Mouse (Mus musculus): ENCODE results near the gene Ndp. TPM values are rescaled to one million over a fixed set of nuclear protein-coding genes. Genes with fewer than 3 reads are reported as not detected.

Gene Ndp
- polyA plus RNA-seq (2015; fragmentation: Nextera tagmentation; extraction: Ambion mirVana) = 8.3 and 10.4 TPM in 2 replicates

DNA sequence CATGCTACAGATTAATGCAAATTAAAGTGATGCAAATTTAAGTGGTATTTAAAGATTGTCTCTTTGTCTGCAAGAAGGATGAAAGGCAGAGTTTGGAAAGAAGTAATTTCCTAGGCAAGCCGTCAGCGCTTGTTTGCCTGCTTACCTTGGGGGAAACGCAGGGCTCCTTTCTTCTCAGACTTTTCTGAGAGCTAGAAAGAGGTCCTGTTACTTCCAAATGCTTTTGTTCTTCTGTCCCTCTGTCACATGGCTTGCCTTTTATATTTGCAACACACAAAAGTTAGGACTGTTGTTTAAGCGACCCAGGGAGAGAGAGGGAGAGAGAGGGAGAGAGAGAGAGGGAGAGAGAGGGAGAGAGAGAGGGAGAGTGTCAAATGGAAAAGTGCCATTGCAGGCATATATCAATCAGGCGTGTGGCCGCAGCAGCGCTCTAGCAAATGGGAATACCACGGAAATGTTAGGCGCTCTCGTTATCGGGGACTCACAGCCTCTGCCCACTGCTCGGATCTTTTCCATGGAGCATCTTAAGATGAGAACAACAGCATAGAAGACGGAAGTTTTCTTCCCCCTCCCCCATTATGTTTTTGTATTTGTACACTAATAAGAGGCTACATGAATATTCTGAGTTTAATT, at the start of gene Ndp:
Gene Ndp (minus strand): TSS at position 534 of the 633 bp plus-strand sequence.
- Histone ChIP-seq H3K4me1 (no peaks in the 10 kb centered on the region), H3K9ac (replicated peaks) (0 out of 2 replicates have a peak within 1 kb of the TSS, but pooled peaks have one; percentile 3), H3K27ac (replicated peaks) (peak within 1 kb of the TSS; percentile 52; the same call in 1 of the 2 replicates), H3K4me2 (peak within 1 kb of the TSS; percentile 55), H3K27me3 (replicated peaks) (no peaks in the 10 kb centered on the region), H3K9me3 (replicated peaks) (no peaks in the 10 kb centered on the region), H3K36me3 (no peaks in the 10 kb centered on the region), H3K4me3 (replicated peaks) (peak within 1 kb of the TSS; percentile 35)
- 27% methylated on average over 13 of the region's 13 CpGs for WGBS
- ATAC-seq (ENCODE audit: low FRiP score) = 0 out of 2 replicates have a peak, but pooled peaks have one; percentile 55

DNA sequence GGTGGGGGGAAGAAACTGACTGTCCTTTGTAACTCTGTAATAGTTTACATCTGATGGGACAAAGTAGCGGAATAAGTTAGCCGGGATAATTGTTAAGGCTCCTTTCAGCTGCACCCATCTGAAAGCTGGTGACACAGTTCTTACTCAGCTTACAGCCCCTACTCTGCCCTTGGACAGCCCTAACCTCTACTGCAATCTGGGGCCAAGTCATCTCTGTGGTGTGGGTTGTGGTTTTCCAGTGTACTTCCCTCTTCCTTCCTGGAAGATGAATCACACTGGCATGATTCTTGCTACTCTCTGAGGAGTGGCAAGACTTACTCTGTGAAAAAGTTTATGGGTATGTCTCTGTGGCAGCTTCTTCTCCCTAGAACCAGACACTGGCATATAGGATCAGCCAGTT, 43.2 kb upstream of the Ndp start:
- no peaks in the 10 kb centered on the region for H3K27me3 ChIP-seq (replicated peaks)
- 72% methylated on average over 2 of the region's 2 CpGs for WGBS
- H3K4me3 ChIP-seq (replicated peaks) = no peak overlapping the region
- H3K36me3 ChIP-seq = no peaks in the 10 kb centered on the region
- H3K9ac ChIP-seq (replicated peaks) = no peak overlapping the region
- no peak overlapping the region for H3K4me2 ChIP-seq
- no peak overlapping the region for H3K27ac ChIP-seq (replicated peaks)
- no peaks in the 10 kb centered on the region for H3K9me3 ChIP-seq (replicated peaks)
- H3K4me1 ChIP-seq = no peaks in the 10 kb centered on the region
- ATAC-seq (ENCODE audit: low FRiP score) = no peak

DNA sequence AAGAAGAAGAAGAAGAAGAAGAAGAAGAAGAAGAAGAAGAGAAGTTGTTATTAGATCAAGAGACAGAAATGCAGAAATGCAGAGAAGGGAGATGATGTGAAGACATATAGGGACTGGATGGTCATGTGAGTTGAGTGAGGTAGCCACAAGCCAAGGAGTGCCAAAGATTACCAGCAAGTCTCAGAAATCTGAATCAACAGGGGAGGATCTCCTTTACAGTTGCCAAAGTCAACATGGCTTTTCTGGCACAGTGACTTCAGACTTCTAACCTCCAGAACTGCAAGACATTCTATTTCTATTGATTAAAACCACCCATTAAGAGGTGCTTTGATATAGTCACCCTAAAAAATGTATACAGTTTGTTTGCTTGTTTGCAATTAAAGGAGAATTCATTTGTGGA, 6.4 kb upstream of the Ndp start:
- ATAC-seq (ENCODE audit: low FRiP score) = no peak
- H3K36me3 ChIP-seq = no peaks in the 10 kb centered on the region
- H3K9ac ChIP-seq (replicated peaks) = no peak overlapping the region
- H3K27ac ChIP-seq (replicated peaks) = no peak overlapping the region
- H3K9me3 ChIP-seq (replicated peaks) = no peaks in the 10 kb centered on the region
- H3K27me3 ChIP-seq (replicated peaks) = no peaks in the 10 kb centered on the region
- no peaks in the 10 kb centered on the region for H3K4me1 ChIP-seq
- no peak overlapping the region for H3K4me2 ChIP-seq
- no peak overlapping the region for H3K4me3 ChIP-seq (replicated peaks)

DNA sequence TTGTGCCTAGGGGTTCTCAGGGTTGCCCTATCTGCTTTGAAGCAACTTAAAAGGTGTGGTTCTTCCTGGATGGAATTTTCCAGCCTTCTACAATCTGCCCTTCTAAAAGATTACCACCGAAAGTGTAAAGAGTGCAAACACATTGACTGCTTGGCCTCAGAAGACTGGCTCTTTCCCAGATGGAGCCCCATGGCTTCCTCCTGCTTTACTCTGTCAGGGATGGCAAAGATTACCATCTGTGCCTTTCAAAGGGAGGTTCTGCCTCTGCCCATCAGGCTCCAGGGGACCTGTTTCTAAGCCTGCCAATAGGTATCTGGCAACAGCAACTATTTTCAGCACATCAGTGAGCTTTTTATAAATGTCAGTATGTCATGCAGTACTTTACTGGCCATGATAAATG, 1.5 kb upstream of the Ndp start:
- WGBS = 67% methylated on average over 1 of the region's 1 CpGs
- H3K36me3 ChIP-seq = no peaks in the 10 kb centered on the region
- H3K4me3 ChIP-seq (replicated peaks) = no peak overlapping the region
- H3K27ac ChIP-seq (replicated peaks) = no peak overlapping the region
- no peaks in the 10 kb centered on the region for H3K27me3 ChIP-seq (replicated peaks)
- no peaks in the 10 kb centered on the region for H3K9me3 ChIP-seq (replicated peaks)
- no peaks in the 10 kb centered on the region for H3K4me1 ChIP-seq
- ATAC-seq (ENCODE audit: low FRiP score) = no peak
- no peak overlapping the region for H3K9ac ChIP-seq (replicated peaks)
- H3K4me2 ChIP-seq = no peak overlapping the region

DNA sequence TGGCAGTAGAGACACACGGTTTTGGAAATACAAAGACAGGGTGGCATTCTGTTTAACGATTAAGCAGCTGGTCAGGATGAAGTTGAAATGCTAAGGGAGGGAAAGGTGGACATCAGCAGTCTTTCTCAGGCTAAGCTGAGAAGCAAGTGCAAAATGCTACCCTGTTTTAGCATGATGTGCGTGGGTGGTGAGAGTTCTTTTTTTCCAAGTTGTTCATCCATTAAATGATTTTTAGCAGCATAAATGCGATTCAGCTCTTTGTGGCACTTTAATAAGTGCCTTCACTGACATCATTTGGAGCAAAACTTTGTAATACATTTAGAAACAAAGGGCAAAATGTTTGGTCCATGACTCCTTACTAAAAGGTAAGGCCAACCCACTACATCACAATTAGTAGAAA, 337 bp upstream of the Ndp start:
- peak overlapping the region; percentile 35 for H3K4me3 ChIP-seq (replicated peaks)
- H3K4me1 ChIP-seq = no peaks in the 10 kb centered on the region
- no peaks in the 10 kb centered on the region for H3K27me3 ChIP-seq (replicated peaks)
- 32% methylated on average over 4 of the region's 4 CpGs for WGBS
- H3K27ac ChIP-seq (replicated peaks) = peak overlapping the region; percentile 52; the same call in 1 of the 2 replicates
- H3K36me3 ChIP-seq = no peaks in the 10 kb centered on the region
- ATAC-seq (ENCODE audit: low FRiP score) = no peak; the same call in 1 of the 2 replicates
- H3K9ac ChIP-seq (replicated peaks) = no peak overlapping the region
- no peaks in the 10 kb centered on the region for H3K9me3 ChIP-seq (replicated peaks)
- peak overlapping the region; percentile 55 for H3K4me2 ChIP-seq

DNA sequence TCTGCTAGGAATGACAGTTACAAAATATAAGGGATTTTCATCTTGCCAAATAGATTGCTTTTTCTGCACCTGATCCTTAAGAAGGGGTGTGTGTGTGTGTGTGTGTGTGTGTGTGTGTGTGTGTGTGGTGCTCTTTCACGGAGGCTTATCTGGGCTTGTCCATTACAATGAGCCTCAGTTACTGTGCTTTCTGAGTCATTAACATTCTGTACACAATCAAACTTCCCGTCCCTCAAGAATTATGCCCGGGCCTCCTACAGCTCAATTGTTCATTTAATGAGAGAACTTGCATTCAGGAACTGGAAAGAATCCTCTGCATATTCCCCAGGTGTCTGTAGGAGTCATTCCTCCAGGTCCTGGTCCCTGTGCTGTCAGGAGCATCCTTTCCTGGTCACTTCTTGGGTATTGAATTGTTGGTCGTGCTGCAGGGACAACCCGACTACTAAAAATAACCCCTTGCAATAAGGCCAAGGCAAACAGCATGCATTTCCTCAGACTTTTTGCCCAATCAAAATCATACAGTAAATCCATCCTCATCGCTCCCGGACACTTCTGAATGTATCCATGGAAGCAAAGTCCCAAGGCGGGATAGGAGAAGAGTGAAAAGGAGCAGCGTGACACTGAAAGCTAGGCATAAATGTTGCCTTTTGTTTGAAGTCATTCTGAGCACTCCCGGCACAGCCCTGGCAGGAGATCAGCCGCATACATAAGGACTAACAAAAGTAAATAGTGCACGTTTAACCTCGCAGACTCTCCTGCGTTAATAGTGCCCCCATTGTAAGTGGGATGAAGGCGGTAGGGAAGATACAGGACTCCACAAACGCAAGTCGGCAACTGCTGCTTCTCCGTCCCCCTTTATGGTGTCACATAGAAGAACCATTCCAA, 1.1 kb downstream of the Ndp start:
- Histone ChIP-seq H3K4me3 (replicated peaks) (peak overlapping the region; percentile 35), H3K27me3 (replicated peaks) (no peaks in the 10 kb centered on the region), H3K4me1 (no peaks in the 10 kb centered on the region), H3K9me3 (replicated peaks) (no peaks in the 10 kb centered on the region), H3K27ac (replicated peaks) (peak overlapping the region; percentile 52; the same call in 1 of the 2 replicates), H3K36me3 (no peaks in the 10 kb centered on the region), H3K9ac (replicated peaks) (0 out of 2 replicates have a peak overlapping the region, but pooled peaks have one; percentile 3), H3K4me2 (peak overlapping the region; percentile 55)
- ATAC-seq (ENCODE audit: low FRiP score) = peak; percentile 77
- WGBS = 18% methylated on average over 18 of the region's 18 CpGs

DNA sequence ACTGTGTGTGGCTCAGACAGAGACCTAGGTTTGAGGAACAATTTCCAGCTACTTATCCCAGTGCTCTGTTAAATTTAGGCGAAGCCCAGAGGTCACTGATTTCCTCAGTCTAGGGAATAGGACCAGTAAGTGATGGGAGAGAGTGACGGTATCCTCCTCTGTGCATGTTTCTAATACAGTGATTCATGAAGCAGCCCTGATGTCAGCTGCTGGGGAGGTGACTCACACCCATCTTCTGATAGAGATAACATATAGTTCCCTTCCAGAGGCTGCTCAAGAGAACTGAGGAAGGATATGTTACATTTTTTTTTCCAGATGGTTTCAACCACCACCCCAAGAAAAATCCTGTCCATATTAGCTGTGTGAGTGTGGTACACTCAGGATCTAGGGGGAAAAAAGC, 2.9 kb downstream of the Ndp start:
- Histone ChIP-seq H3K9me3 (replicated peaks) (no peaks in the 10 kb centered on the region), H3K4me1 (no peaks in the 10 kb centered on the region), H3K36me3 (no peaks in the 10 kb centered on the region), H3K27me3 (replicated peaks) (no peaks in the 10 kb centered on the region), H3K9ac (replicated peaks) (no peak overlapping the region), H3K4me3 (replicated peaks) (no peak overlapping the region), H3K4me2 (no peak overlapping the region), H3K27ac (replicated peaks) (no peak overlapping the region)
- ATAC-seq (ENCODE audit: low FRiP score) = no peak
- 86% methylated on average over 2 of the region's 2 CpGs for WGBS

DNA sequence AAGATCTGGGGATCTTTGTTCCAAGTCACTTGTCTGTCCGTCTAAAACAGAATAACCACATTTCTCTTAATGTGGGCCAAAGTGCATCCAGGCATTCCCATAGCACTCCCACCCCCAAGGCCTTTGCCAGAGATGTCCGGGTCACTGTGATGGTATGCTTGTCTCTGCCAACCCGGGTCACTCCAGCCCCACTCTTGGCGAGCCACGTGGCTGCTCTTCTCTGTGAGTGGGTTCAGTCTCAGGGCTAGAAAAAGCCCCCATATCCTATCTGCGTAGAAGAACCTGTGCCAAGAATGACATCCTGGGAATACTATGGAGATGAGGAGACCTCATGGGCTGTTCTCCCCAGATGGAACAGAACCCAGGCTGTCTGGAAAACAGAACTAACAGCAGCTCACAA, 4.0 kb downstream of the Ndp start:
- Histone ChIP-seq H3K9ac (replicated peaks) (no peak overlapping the region), H3K27ac (replicated peaks) (no peak overlapping the region), H3K4me3 (replicated peaks) (no peak overlapping the region), H3K36me3 (no peaks in the 10 kb centered on the region), H3K4me2 (no peak overlapping the region), H3K4me1 (no peaks in the 10 kb centered on the region), H3K27me3 (replicated peaks) (no peaks in the 10 kb centered on the region), H3K9me3 (replicated peaks) (no peaks in the 10 kb centered on the region)
- WGBS = 67% methylated on average over 6 of the region's 6 CpGs
- ATAC-seq (ENCODE audit: low FRiP score) = no peak

DNA sequence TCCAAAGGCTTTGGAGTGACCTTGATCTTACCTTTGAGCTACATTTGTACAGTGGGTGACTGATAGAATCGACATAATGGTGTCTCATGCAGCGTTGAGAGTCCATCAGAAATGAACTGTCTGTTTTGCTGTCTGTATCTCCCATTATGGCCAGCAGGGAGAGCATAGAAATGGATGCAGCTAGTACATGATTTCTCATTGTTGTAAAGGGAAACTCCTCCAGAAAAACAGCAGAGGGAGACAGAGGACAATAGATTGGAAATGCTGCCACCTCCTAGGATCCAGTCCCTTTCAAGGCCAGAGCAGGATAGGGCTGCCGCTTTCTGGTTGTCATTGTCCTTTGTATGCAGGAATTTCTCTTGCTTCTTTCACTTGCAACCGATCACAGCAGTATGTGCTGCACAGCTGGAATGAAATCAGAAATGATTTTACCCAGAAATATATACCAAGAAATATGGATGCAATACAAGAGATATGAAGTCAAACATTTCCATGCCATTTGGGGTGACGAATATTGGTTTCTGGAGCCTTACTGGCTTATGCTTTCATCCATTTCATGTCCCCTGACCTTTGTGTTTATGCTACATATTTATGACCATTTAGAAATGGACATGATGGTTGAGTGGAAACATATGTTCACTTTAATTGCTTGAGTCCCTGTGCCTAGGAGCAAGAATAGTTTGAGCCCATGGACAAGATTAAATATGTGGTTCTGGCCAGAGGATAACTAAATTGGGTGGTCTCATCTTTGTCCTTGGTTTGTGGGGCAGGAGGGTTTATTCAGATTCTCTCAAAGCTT, 17.0 kb downstream of the Ndp start:
- 34% methylated on average over 5 of the region's 5 CpGs for WGBS
- no peak overlapping the region; the same call in 1 of the 2 replicates for H3K27ac ChIP-seq (replicated peaks)
- ATAC-seq (ENCODE audit: low FRiP score) = peak; percentile 96

DNA sequence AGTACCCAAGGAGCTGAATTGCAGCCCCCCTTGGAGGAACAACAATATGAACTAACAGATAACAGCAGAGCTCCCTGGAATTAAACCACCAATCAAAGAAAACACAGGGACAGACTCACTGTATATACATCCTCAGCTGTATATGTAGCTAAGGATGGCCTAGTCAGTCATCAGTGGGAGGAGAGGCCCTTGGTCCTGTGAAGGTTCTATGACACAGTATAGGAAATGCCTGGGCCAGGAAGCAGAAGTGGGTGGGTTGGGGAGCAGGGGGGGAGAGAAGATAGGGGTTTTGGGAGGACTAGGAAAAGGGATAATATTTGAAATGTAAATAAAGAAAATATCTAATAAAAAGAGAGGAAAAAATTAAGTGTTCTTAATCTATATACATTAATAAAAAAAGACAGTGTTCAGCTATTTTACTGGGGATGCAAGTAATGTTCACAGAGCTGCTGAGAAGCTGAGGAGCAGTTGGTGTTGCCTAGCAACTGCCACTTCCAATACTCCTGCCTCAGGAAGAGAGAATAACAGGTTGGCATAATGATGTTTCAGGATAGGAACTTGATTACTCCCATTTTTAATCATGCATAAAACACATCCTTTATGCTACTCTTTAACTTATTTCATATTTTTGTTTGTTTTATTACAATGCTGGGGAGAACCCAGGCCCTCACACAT, 43.8 kb downstream of the Ndp start:
- peak; percentile 80 for ATAC-seq (ENCODE audit: low FRiP score)
- H3K27me3 ChIP-seq (replicated peaks) = no peaks in the 10 kb centered on the region
- no peak overlapping the region for H3K4me3 ChIP-seq (replicated peaks)
- no peaks in the 10 kb centered on the region for H3K36me3 ChIP-seq
- no peaks in the 10 kb centered on the region for H3K9me3 ChIP-seq (replicated peaks)
- H3K4me2 ChIP-seq = no peak overlapping the region
- no peaks in the 10 kb centered on the region for H3K4me1 ChIP-seq
- H3K9ac ChIP-seq (replicated peaks) = no peak overlapping the region
- H3K27ac ChIP-seq (replicated peaks) = no peak overlapping the region

More for the DNA sequence above, 17.0 kb downstream of the Ndp start:
- Histone ChIP-seq H3K4me3 (replicated peaks) (no peak overlapping the region), H3K9me3 (replicated peaks) (no peaks in the 10 kb centered on the region), H3K36me3 (no peaks in the 10 kb centered on the region), H3K4me1 (no peaks in the 10 kb centered on the region), H3K4me2 (no peak overlapping the region), H3K27me3 (replicated peaks) (no peaks in the 10 kb centered on the region), H3K9ac (replicated peaks) (no peak overlapping the region)

DNA sequence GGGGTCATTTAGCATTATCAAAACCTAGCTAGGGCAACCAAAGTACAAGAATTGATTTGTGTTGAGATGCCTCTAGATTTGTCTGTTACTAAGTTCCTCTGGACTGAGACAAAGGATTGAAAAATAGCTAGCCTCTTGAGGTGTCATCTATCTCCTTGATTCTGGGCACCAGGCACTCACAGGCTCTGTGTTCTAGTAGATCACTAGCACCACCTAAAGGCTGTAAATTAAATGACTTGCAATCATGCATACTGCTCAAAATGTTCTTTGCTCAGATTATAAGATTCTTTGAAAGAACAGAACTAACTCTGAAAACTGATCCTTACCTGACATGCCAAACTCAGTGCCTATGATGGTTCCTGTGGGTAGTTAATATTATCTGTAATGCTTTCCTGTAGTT, 51.3 kb downstream of the Ndp start:
- Histone ChIP-seq H3K27ac (replicated peaks) (no peak overlapping the region), H3K4me1 (no peaks in the 10 kb centered on the region), H3K27me3 (replicated peaks) (no peaks in the 10 kb centered on the region), H3K9ac (replicated peaks) (no peak overlapping the region), H3K4me3 (replicated peaks) (no peak overlapping the region), H3K36me3 (no peaks in the 10 kb centered on the region), H3K9me3 (replicated peaks) (no peaks in the 10 kb centered on the region), H3K4me2 (no peak overlapping the region)
- ATAC-seq (ENCODE audit: low FRiP score) = no peak
